Mouse (Mus musculus) heart, embryonic 10.5 days (tissue): Measurements from ENCODE around the gene Sacs. TPM values are rescaled to one million over a fixed set of nuclear protein-coding genes. Genes with fewer than 3 reads are reported as not detected.

Experiments used
- DNase-seq: peaks from one replicate; pipeline ENCODE4 v3.0.0-alpha.2; 2017; ENCODE audit warnings: low spot score
- H3K27ac ChIP-seq: fragments of 300-500 bp; sonication (generic); 2 replicates; pipeline ENCODE4 v1.5.1; 2016; ENCODE audit warnings: mild to moderate bottlenecking
- H3K27me3 ChIP-seq: fragments of 300-500 bp; sonication (generic); 2 replicates; pipeline ENCODE4 v1.6.1; 2016; ENCODE audit warnings: mild to moderate bottlenecking; ENCODE audit not compliant: poor library complexity, insufficient read depth, severe bottlenecking
- H3K36me3 ChIP-seq: fragments of 300-500 bp; sonication (generic); 2 replicates; pipeline ENCODE4 v1.6.1; 2016; ENCODE audit warnings: mild to moderate bottlenecking, moderate library complexity
- H3K4me1 ChIP-seq: fragments of 300-500 bp; sonication (generic); 2 replicates; pipeline ENCODE4 v1.6.1; 2016; ENCODE audit warnings: mild to moderate bottlenecking
- H3K4me3 ChIP-seq: fragments of 300-500 bp; sonication (generic); 2 replicates; pipeline ENCODE4 v1.5.1; 2016; ENCODE audit warnings: mild to moderate bottlenecking, moderate library complexity
- H3K9me3 ChIP-seq: fragments of 300-500 bp; sonication (generic); 2 replicates; pipeline ENCODE4 v1.6.1; 2016; ENCODE audit warnings: mild to moderate bottlenecking, moderate library complexity
- WGBS: fragments of 180-500 bp; shearing (Covaris S2); methylation state at CpG from one replicate; pipeline ENCODE4 v1.1.7; 2016; 5-methylcytosine and 5-hydroxymethylcytosine counted together
- polyA plus RNA-seq: library from polyadenylated mRNA; unstranded; fragments of >200 nt; fragmentation: Nextera tagmentation; extraction: Ambion mirVana; gene quantifications from 2 replicates; pipeline ENCODE4 v1.2.1, GENCODE M21; 2016

Gene Sacs
- polyA plus RNA-seq, 1 experiment from 2014 or later, result 2.8 TPM

- Histone ChIP-seq H3K4me1 (peaks cover 10% of the 10 kb centered on the region), H3K4me3 (no peak overlapping the region), H3K9me3 (no peaks in the 10 kb centered on the region), H3K27ac (no peak overlapping the region), H3K36me3 (no peaks in the 10 kb centered on the region), H3K27me3 (no peaks in the 10 kb centered on the region)
- no peak for DNase-seq
- 61% methylated on average over 5 of the region's 5 CpGs for WGBS
These were observed 91.5 kb downstream of the Sacs start for GRCm38 (mm10) chr14:61229763-61230162.

- Histone ChIP-seq H3K4me1 (peaks cover 7% of the 10 kb centered on the region), H3K4me3 (no peak overlapping the region), H3K27me3 (no peaks in the 10 kb centered on the region), H3K36me3 (no peaks in the 10 kb centered on the region), H3K27ac (no peak overlapping the region), H3K9me3 (no peaks in the 10 kb centered on the region)
- WGBS, result 86% methylated on average over 4 of the region's 4 CpGs
- DNase-seq, result no peak
These were observed 91.9 kb downstream of the Sacs start for GRCm38 (mm10) chr14:61230179-61230578.

- H3K36me3 ChIP-seq, result no peaks in the 10 kb centered on the region
- no peak for DNase-seq
- 81% methylated on average over 13 of the region's 13 CpGs for WGBS
- H3K27ac ChIP-seq, result no peak overlapping the region
- H3K9me3 ChIP-seq, result no peaks in the 10 kb centered on the region
- no peaks in the 10 kb centered on the region for H3K27me3 ChIP-seq
- peaks cover 13% of the 10 kb centered on the region for H3K4me1 ChIP-seq
- H3K4me3 ChIP-seq, result no peak overlapping the region
These were observed 93.8 kb downstream of the Sacs start for GRCm38 (mm10) chr14:61232016-61232568.

GRCm38 (mm10) chr14:61235846-61236474 lies 97.7 kb downstream of the Sacs start:
- no peak for DNase-seq
- H3K9me3 ChIP-seq, result no peaks in the 10 kb centered on the region
- H3K27me3 ChIP-seq, result no peaks in the 10 kb centered on the region
- no peak overlapping the region for H3K27ac ChIP-seq
- 52% methylated on average over 5 of the region's 5 CpGs for WGBS
- no peak overlapping the region for H3K4me3 ChIP-seq
- no peaks in the 10 kb centered on the region for H3K36me3 ChIP-seq
- H3K4me1 ChIP-seq, result peaks cover 6% of the 10 kb centered on the region; the same call in 1 of the 2 replicates

- H3K4me1 ChIP-seq, result peaks cover 6% of the 10 kb centered on the region; the same call in 1 of the 2 replicates
- no peak overlapping the region for H3K27ac ChIP-seq
- no peak overlapping the region for H3K4me3 ChIP-seq
- no peaks in the 10 kb centered on the region for H3K36me3 ChIP-seq
- WGBS, result 42% methylated on average over 4 of the region's 4 CpGs
- H3K27me3 ChIP-seq, result no peaks in the 10 kb centered on the region
- no peak for DNase-seq
- no peaks in the 10 kb centered on the region for H3K9me3 ChIP-seq
These were observed 98.9 kb downstream of the Sacs start for GRCm38 (mm10) chr14:61237101-61237654.

GRCm38 (mm10) chr14:61238751-61239150 lies 100.5 kb downstream of the Sacs start:
- no peaks in the 10 kb centered on the region for H3K27me3 ChIP-seq
- no peak for DNase-seq
- H3K9me3 ChIP-seq, result no peaks in the 10 kb centered on the region
- H3K27ac ChIP-seq, result no peak overlapping the region
- H3K4me3 ChIP-seq, result no peak overlapping the region
- WGBS, result 64% methylated on average over 9 of the region's 9 CpGs
- H3K36me3 ChIP-seq, result no peaks in the 10 kb centered on the region
- peaks cover 6% of the 10 kb centered on the region; the same call in 1 of the 2 replicates for H3K4me1 ChIP-seq

GRCm38 (mm10) chr14:61242611-61243010 lies 104.4 kb downstream of the Sacs start:
- Histone ChIP-seq H3K4me1 (no peaks in the 10 kb centered on the region), H3K9me3 (no peaks in the 10 kb centered on the region), H3K27me3 (no peaks in the 10 kb centered on the region), H3K27ac (no peak overlapping the region), H3K4me3 (no peak overlapping the region), H3K36me3 (no peaks in the 10 kb centered on the region)
- DNase-seq, result no peak
- WGBS, result 36% methylated on average over 6 of the region's 6 CpGs

- no peaks in the 10 kb centered on the region for H3K36me3 ChIP-seq
- 84% methylated on average over 3 of the region's 3 CpGs for WGBS
- no peak overlapping the region for H3K27ac ChIP-seq
- no peaks in the 10 kb centered on the region for H3K27me3 ChIP-seq
- no peak for DNase-seq
- no peaks in the 10 kb centered on the region for H3K4me1 ChIP-seq
- no peak overlapping the region for H3K4me3 ChIP-seq
- H3K9me3 ChIP-seq, result no peaks in the 10 kb centered on the region; the same call in 1 of the 2 replicates
These were observed 108.2 kb downstream of the Sacs start for GRCm38 (mm10) chr14:61246444-61246843.

GRCm38 (mm10) chr14:61252596-61253388 lies 114.5 kb downstream of the Sacs start:
- DNase-seq, result no peak
- Histone ChIP-seq H3K36me3 (no peaks in the 10 kb centered on the region), H3K27ac (no peak overlapping the region), H3K4me3 (no peak overlapping the region), H3K27me3 (no peaks in the 10 kb centered on the region), H3K9me3 (no peaks in the 10 kb centered on the region; the same call in 1 of the 2 replicates), H3K4me1 (no peaks in the 10 kb centered on the region)
- 77% methylated on average over 15 of the region's 15 CpGs for WGBS

GRCm38 (mm10) chr14:61258352-61258751 lies 120.1 kb downstream of the Sacs start, which contains the start of gene Sgcg:
Gene Sgcg, minus strand, starts transcription at chr14:61258490.
- Histone ChIP-seq H3K4me3 (no peak within 1 kb of the TSS), H3K27me3 (no peaks in the 10 kb centered on the region), H3K27ac (no peak within 1 kb of the TSS), H3K9me3 (no peaks in the 10 kb centered on the region), H3K36me3 (no peaks in the 10 kb centered on the region), H3K4me1 (no peaks in the 10 kb centered on the region)
- 64% methylated on average over 11 of the region's 11 CpGs for WGBS
- no peak for DNase-seq

GRCm38 (mm10) chr14:61259084-61259483 lies 120.8 kb downstream of the Sacs start:
- no peak for DNase-seq
- H3K27me3 ChIP-seq, result no peaks in the 10 kb centered on the region
- no peak overlapping the region for H3K4me3 ChIP-seq
- WGBS, result 62% methylated on average over 3 of the region's 3 CpGs
- no peaks in the 10 kb centered on the region for H3K36me3 ChIP-seq
- H3K4me1 ChIP-seq, result no peaks in the 10 kb centered on the region
- H3K9me3 ChIP-seq, result no peaks in the 10 kb centered on the region
- no peak overlapping the region for H3K27ac ChIP-seq

- H3K27ac ChIP-seq, result no peak overlapping the region
- peaks cover 9% of the 10 kb centered on the region for H3K4me1 ChIP-seq
- no peaks in the 10 kb centered on the region for H3K36me3 ChIP-seq
- peaks cover 15% of the 10 kb centered on the region for H3K27me3 ChIP-seq
- WGBS, result 70% methylated on average over 5 of the region's 5 CpGs
- no peak for DNase-seq
- no peaks in the 10 kb centered on the region for H3K9me3 ChIP-seq
- no peak overlapping the region for H3K4me3 ChIP-seq
These were observed 129.7 kb downstream of the Sacs start for GRCm38 (mm10) chr14:61267908-61268475.
